8 mouse cellular contexts compared by ENCODE assay signal in the genomic region with DNA sequence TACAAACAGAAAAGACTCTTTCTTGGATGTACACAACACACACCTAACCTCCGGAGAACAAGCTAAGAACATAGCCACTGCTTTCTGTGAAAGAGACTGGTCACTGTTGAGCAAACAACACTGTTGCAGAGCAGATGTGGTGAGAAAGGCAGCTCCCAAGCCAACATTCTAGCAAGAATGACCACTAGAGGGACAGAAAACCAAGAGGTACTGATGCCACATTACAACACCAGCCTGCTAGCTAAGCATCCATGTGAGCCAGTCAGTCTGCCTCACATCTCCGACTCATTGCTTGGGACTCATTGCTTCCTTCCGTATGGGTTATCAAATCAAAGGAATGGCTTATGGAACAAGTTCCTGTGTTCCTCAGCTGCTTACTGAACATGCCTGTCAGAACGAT. TPM values are rescaled to one million over a fixed set of nuclear protein-coding genes. Genes with fewer than 3 reads are reported as not detected.
A peak's percentile ranks its signal among the peaks of the same experiment; 100 is the strongest.
DNase-seq lines count a peak whose midpoint lies in the region; ATAC-seq and TF ChIP-seq lines count a peak whose summit lies in the region.

No protein-coding gene starts in this region.

- no peak overlapping the region for H3K9ac ChIP-seq in forebrain, embryonic 12.5 days
- no peak overlapping the region for H3K9ac ChIP-seq in neural tube, embryonic 11.5 days (ENCODE audit: low read length)
- H3K9ac ChIP-seq in hindbrain, postnatal 0 days (replicated peaks; ENCODE audit: low read length), result no peak overlapping the region

- WGBS in forebrain, embryonic 12.5 days, result 84% methylated on average over 4 of the region's 4 CpGs
- 74% methylated on average over 4 of the region's 4 CpGs for WGBS in forebrain, embryonic 10.5 days
- WGBS in neural tube, embryonic 11.5 days, result 72% methylated on average over 4 of the region's 4 CpGs
- 65% methylated on average over 4 of the region's 4 CpGs for WGBS in hindbrain, postnatal 0 days

- no peak overlapping the region for H3K4me2 ChIP-seq in forebrain, embryonic 12.5 days
- no peak overlapping the region for H3K4me2 ChIP-seq in neural tube, embryonic 11.5 days (ENCODE audit: low read depth)
- H3K4me2 ChIP-seq in hindbrain, postnatal 0 days (ENCODE audit: low read depth, low read length), result no peak overlapping the region

- DNase-seq in forebrain, embryonic 10.5 days (ENCODE audit: extremely low spot score, low spot score), result no peak
- peak; percentile 25 for DNase-seq in neural tube, embryonic 11.5 days (ENCODE audit: low spot score)
- no peak for DNase-seq in neural tube, embryonic 10.5 days (ENCODE audit: extremely low spot score, low spot score)
- peak; percentile 53 for DNase-seq in hindbrain, postnatal 0 days (ENCODE audit: low spot score)
- peak; percentile 54 for DNase-seq in naive thymus-derived CD4-positive, alpha-beta T cell, adult 2 months (ENCODE audit: low read depth)
- no peak for DNase-seq in frontal cortex, postnatal 36 days (ENCODE audit: low spot score in 2 of 2)
- no peak for DNase-seq in thymus, postnatal 10 days (ENCODE audit: low spot score in 2 of 2)

- no peaks in the 10 kb centered on the region for H3K27me3 ChIP-seq in forebrain, embryonic 12.5 days
- H3K27me3 ChIP-seq in forebrain, embryonic 10.5 days (ENCODE audit: poor library complexity, severe bottlenecking), result no peaks in the 10 kb centered on the region
- H3K27me3 ChIP-seq in neural tube, embryonic 11.5 days (ENCODE audit: control insufficient read depth, insufficient read depth, low read length), result no peaks in the 10 kb centered on the region
- H3K27me3 ChIP-seq in hindbrain, postnatal 0 days (ENCODE audit: insufficient read depth, low read length), result no peaks in the 10 kb centered on the region

- no peak overlapping the region for H3K4me3 ChIP-seq in forebrain, embryonic 12.5 days (replicated peaks)
- H3K4me3 ChIP-seq in forebrain, embryonic 10.5 days, result no peak overlapping the region
- H3K4me3 ChIP-seq in neural tube, embryonic 11.5 days (ENCODE audit: low read depth, low read length), result no peak overlapping the region
- no peak overlapping the region for H3K4me3 ChIP-seq in hindbrain, postnatal 0 days (ENCODE audit: low read length)

- peaks cover 22% of the 10 kb centered on the region for H3K36me3 ChIP-seq in forebrain, embryonic 12.5 days (replicated peaks)
- H3K36me3 ChIP-seq in forebrain, embryonic 10.5 days (replicated peaks), result peaks cover 38% of the 10 kb centered on the region
- peaks cover 9% of the 10 kb centered on the region for H3K36me3 ChIP-seq in neural tube, embryonic 11.5 days (ENCODE audit: control insufficient read depth, insufficient read depth, low read length)
- peaks cover 17% of the 10 kb centered on the region for H3K36me3 ChIP-seq in hindbrain, postnatal 0 days (ENCODE audit: insufficient read depth, low read length)

- H3K4me1 ChIP-seq in forebrain, embryonic 12.5 days, result peaks cover 29% of the 10 kb centered on the region
- peaks cover 31% of the 10 kb centered on the region for H3K4me1 ChIP-seq in forebrain, embryonic 10.5 days
- H3K4me1 ChIP-seq in neural tube, embryonic 11.5 days (ENCODE audit: control insufficient read depth, insufficient read depth, low read length), result peaks cover 11% of the 10 kb centered on the region
- H3K4me1 ChIP-seq in hindbrain, postnatal 0 days (ENCODE audit: insufficient read depth, low read length), result no peaks in the 10 kb centered on the region

- H3K9me3 ChIP-seq in forebrain, embryonic 12.5 days, result no peaks in the 10 kb centered on the region
- H3K9me3 ChIP-seq in forebrain, embryonic 10.5 days, result no peaks in the 10 kb centered on the region
- no peaks in the 10 kb centered on the region for H3K9me3 ChIP-seq in neural tube, embryonic 11.5 days (ENCODE audit: control insufficient read depth, low read length)
- H3K9me3 ChIP-seq in hindbrain, postnatal 0 days (ENCODE audit: low read length), result no peaks in the 10 kb centered on the region

- 0 out of 2 replicates have a peak overlapping the region, but pooled peaks have one; percentile 3 for H3K27ac ChIP-seq in forebrain, embryonic 12.5 days
- H3K27ac ChIP-seq in forebrain, embryonic 10.5 days, result no peak overlapping the region
- no peak overlapping the region for H3K27ac ChIP-seq in neural tube, embryonic 11.5 days (ENCODE audit: low read depth, low read length)
- H3K27ac ChIP-seq in hindbrain, postnatal 0 days, result no peak overlapping the region

- no peak for ATAC-seq in forebrain, embryonic 12.5 days (ENCODE audit: low FRiP score)
- no peak for ATAC-seq in neural tube, embryonic 11.5 days (ENCODE audit: insufficient read depth, low FRiP score, low TSS enrichment)
- ATAC-seq in hindbrain, postnatal 0 days, result no peak

- peak; percentile 79 for TF ChIP-seq CTCF in hindbrain, postnatal 0 days (IDR thresholded peaks at IDR 0.05; ENCODE audit: low read depth)

RNA-seq across cellular contexts. Expression of a gene that starts 18.8 kb away (rescaled TPM):
- 43.3 and 48.3 TPM in 2 replicates for polyA plus RNA-seq in forebrain, embryonic 12.5 days (2016; fragmentation: Nextera tagmentation; extraction: Ambion mirVana)
- polyA plus RNA-seq in forebrain, embryonic 10.5 days (2016; fragmentation: Nextera tagmentation; extraction: Ambion mirVana), result 32.5 and 35.7 TPM in 2 replicates
- 37.6 and 39.3 TPM in 2 replicates for polyA plus RNA-seq in neural tube, embryonic 11.5 days (2014; fragmentation: Nextera tagmentation; extraction: Ambion mirVana)
- total RNA-seq in hindbrain, postnatal 0 days (2014; rRNA removed), result 30.0 and 42.1 TPM in 2 replicates
- polyA plus RNA-seq in hindbrain, postnatal 0 days (2015; fragmentation: Nextera tagmentation; extraction: Ambion mirVana), result 19.7 and 19.8 TPM in 2 replicates

Comparison
In these comparisons a context has a peak if more than half of its experiments do, and no peak if none do; other contexts are left out.
1. DNase-seq: peak in neural tube, embryonic 11.5 days (single experiment), hindbrain, postnatal 0 days (single experiment) and naive thymus-derived CD4-positive, alpha-beta T cell, adult 2 months (single experiment); none in forebrain, embryonic 10.5 days (single experiment), neural tube, embryonic 10.5 days (single experiment), frontal cortex, postnatal 36 days (0 of 2) and thymus, postnatal 10 days (0 of 2).